Mouse (Mus musculus) lung, embryonic 14.5 days (tissue): ENCODE measurements around the gene Optc. TPM values are rescaled to one million over a fixed set of nuclear protein-coding genes. Genes with fewer than 3 reads are reported as not detected.

Experiments
- ATAC-seq: fragments of 200-750 bp; cut with Nextera tagmentation; 2 replicates; pipeline ENCODE4 v1.8.0; 2017; ENCODE audit warnings: mild to moderate bottlenecking, moderate TSS enrichment, moderate library complexity; ENCODE audit not compliant: insufficient read depth
- DNase-seq: peaks from one replicate; pipeline ENCODE4 v3.0.0-alpha.2; 2015
- H3K27ac ChIP-seq: fragments of 300-500 bp; sonication (generic); 2 replicates; pipeline ENCODE4 v1.5.1; 2014; ENCODE audit warnings: low read depth, mild to moderate bottlenecking, moderate library complexity
- H3K27me3 ChIP-seq: fragments of 300-500 bp; sonication (generic); 2 replicates; pipeline ENCODE4 v1.6.1; 2014; ENCODE audit warnings: low read length, control low read depth; ENCODE audit not compliant: insufficient read depth
- H3K36me3 ChIP-seq: fragments of 300-500 bp; sonication (generic); 2 replicates; pipeline ENCODE4 v1.6.1; 2014; ENCODE audit warnings: control low read depth; ENCODE audit not compliant: insufficient read depth
- H3K4me1 ChIP-seq: fragments of 300-500 bp; sonication (generic); 2 replicates; pipeline ENCODE4 v1.6.1; 2014; ENCODE audit warnings: antibody characterized with exemption, control low read depth; ENCODE audit not compliant: insufficient read depth
- H3K4me2 ChIP-seq: fragments of 300-500 bp; sonication (generic); 2 replicates; pipeline ENCODE4 v1.6.1; 2014; ENCODE audit warnings: mild to moderate bottlenecking
- H3K4me3 ChIP-seq: fragments of 300-500 bp; sonication (generic); 2 replicates; pipeline ENCODE4 v1.5.1; 2014; ENCODE audit warnings: low read depth, low read length
- H3K9ac ChIP-seq: fragments of 300-500 bp; sonication (generic); 2 replicates; pipeline ENCODE4 v1.6.1; 2014
- H3K9me3 ChIP-seq: fragments of 300-500 bp; sonication (generic); 2 replicates; pipeline ENCODE4 v1.6.1; 2016; ENCODE audit warnings: low read depth, low read length, control low read depth
- CTCF ChIP-seq: IDR thresholded peaks from 2 replicates; pipeline ENCODE4 v1.5.1; 2016; ENCODE audit warnings: antibody characterized with exemption, low read depth
- WGBS: fragments of 180-500 bp; shearing (Covaris S2); extraction: QIAGEN DNeasy Blood & Tissue Kit; methylation state at CpG from one replicate; pipeline ENCODE4 v1.1.7; 2014; 5-methylcytosine and 5-hydroxymethylcytosine counted together
- polyA plus RNA-seq: library from polyadenylated mRNA; unstranded; fragments of >200 nt; fragmentation: Nextera tagmentation; extraction: Ambion mirVana; gene quantifications from 2 replicates; pipeline ENCODE4 v1.2.1, GENCODE M21; 2014

Optc gene
- polyA plus RNA-seq, 1 experiment from 2014 or later, result 1.0 TPM

GRCm38 (mm10) chr1:133863257-133863997 is 44.4 kb downstream of the Optc start:
- DNase-seq (peak; percentile 68), ATAC-seq (peak; percentile 73)
- Histone ChIP-seq H3K27me3 (no peaks in the 10 kb centered on the region), H3K27ac (peak overlapping the region; percentile 50; the same call in 1 of the 2 replicates), H3K4me2 (peak overlapping the region; percentile 27; the same call in 1 of the 2 replicates), H3K9ac (no peak overlapping the region), H3K4me3 (no peak overlapping the region), H3K4me1 (peaks cover 11% of the 10 kb centered on the region), H3K9me3 (no peaks in the 10 kb centered on the region), H3K36me3 (no peaks in the 10 kb centered on the region)
- TF ChIP-seq CTCF, result no peak
- WGBS, result 7% methylated on average over 10 of the region's 10 CpGs

GRCm38 (mm10) chr1:133861028-133861427 is 46.8 kb downstream of the Optc start:
- Histone ChIP-seq H3K4me2 (no peak overlapping the region), H3K36me3 (no peaks in the 10 kb centered on the region), H3K4me1 (peaks cover 11% of the 10 kb centered on the region), H3K4me3 (no peak overlapping the region), H3K9ac (no peak overlapping the region), H3K27me3 (no peaks in the 10 kb centered on the region), H3K27ac (no peak overlapping the region), H3K9me3 (no peaks in the 10 kb centered on the region)
- no peak for ATAC-seq
- 53% methylated on average over 5 of the region's 5 CpGs for WGBS
- TF ChIP-seq CTCF, result no peak
- DNase-seq, result no peak

- Histone ChIP-seq H3K27ac (no peak overlapping the region), H3K36me3 (no peaks in the 10 kb centered on the region), H3K4me3 (no peak overlapping the region), H3K4me1 (peaks cover 11% of the 10 kb centered on the region), H3K27me3 (no peaks in the 10 kb centered on the region), H3K9ac (no peak overlapping the region), H3K9me3 (no peaks in the 10 kb centered on the region), H3K4me2 (no peak overlapping the region)
- TF ChIP-seq CTCF, result no peak
- WGBS, result 71% methylated on average over 20 of the region's 20 CpGs
- ATAC-seq, result no peak
- no peak for DNase-seq
Observed at GRCm38 (mm10) chr1:133859821-133860711, 47.7 kb downstream of the Optc start.

- 75% methylated on average over 6 of the region's 6 CpGs for WGBS
- no peak for DNase-seq
- no peak for TF ChIP-seq CTCF
- no peaks in the 10 kb centered on the region for H3K27me3 ChIP-seq
- H3K9me3 ChIP-seq, result no peaks in the 10 kb centered on the region
- no peak overlapping the region for H3K27ac ChIP-seq
- ATAC-seq, result no peak
- no peaks in the 10 kb centered on the region for H3K36me3 ChIP-seq
- no peak overlapping the region for H3K4me2 ChIP-seq
- H3K4me3 ChIP-seq, result no peak overlapping the region
- H3K9ac ChIP-seq, result no peak overlapping the region
- H3K4me1 ChIP-seq, result peaks cover 11% of the 10 kb centered on the region
Observed at GRCm38 (mm10) chr1:133859257-133859656, 48.5 kb downstream of the Optc start.

GRCm38 (mm10) chr1:133857781-133858180 is 50.0 kb downstream of the Optc start:
- no peak for ATAC-seq
- Histone ChIP-seq H3K36me3 (no peaks in the 10 kb centered on the region), H3K4me1 (peaks cover under 1% of the 10 kb centered on the region; the same call in 1 of the 2 replicates), H3K4me2 (no peak overlapping the region), H3K9me3 (no peaks in the 10 kb centered on the region), H3K4me3 (no peak overlapping the region), H3K27me3 (no peaks in the 10 kb centered on the region), H3K9ac (no peak overlapping the region), H3K27ac (no peak overlapping the region)
- no peak for TF ChIP-seq CTCF
- no peak for DNase-seq
- 81% methylated on average over 5 of the region's 5 CpGs for WGBS

- Histone ChIP-seq H3K27me3 (no peaks in the 10 kb centered on the region), H3K36me3 (no peaks in the 10 kb centered on the region), H3K9ac (no peak overlapping the region), H3K4me3 (no peak overlapping the region), H3K4me2 (no peak overlapping the region), H3K27ac (no peak overlapping the region), H3K4me1 (no peaks in the 10 kb centered on the region; the same call in 1 of the 2 replicates), H3K9me3 (no peaks in the 10 kb centered on the region)
- WGBS, result 81% methylated on average over 5 of the region's 5 CpGs
- TF ChIP-seq CTCF, result no peak
- DNase-seq (no peak), ATAC-seq (no peak)
Observed at GRCm38 (mm10) chr1:133857171-133857570, 50.6 kb downstream of the Optc start.

- 62% methylated on average over 3 of the region's 3 CpGs for WGBS
- DNase-seq (no peak), ATAC-seq (no peak)
- Histone ChIP-seq H3K9ac (no peak overlapping the region), H3K9me3 (no peaks in the 10 kb centered on the region), H3K27me3 (no peaks in the 10 kb centered on the region), H3K4me3 (no peak overlapping the region), H3K4me2 (no peak overlapping the region), H3K4me1 (no peaks in the 10 kb centered on the region; the same call in 1 of the 2 replicates), H3K36me3 (no peaks in the 10 kb centered on the region), H3K27ac (no peak overlapping the region)
- TF ChIP-seq CTCF, result no peak
Observed at GRCm38 (mm10) chr1:133856655-133857054, 51.1 kb downstream of the Optc start.
